Mouse (Mus musculus) gastrocnemius, postnatal 36 days (tissue): ENCODE data around the gene Fam19a1. TPM values are rescaled to one million over a fixed set of nuclear protein-coding genes. Genes with fewer than 3 reads are reported as not detected.

Source experiments
- DNase-seq, 2 experiments: peaks; one replicate each; pipeline ENCODE4 v3.0.0; 2022
- intact Hi-C: fragments of 180-260 bp; cut with DNase I; formaldehyde crosslinking; loops from one replicate; pipeline ENCODE4 v1.15.1; 2025
- total RNA-seq, 2 experiments: library from RNA; stranded (reverse); gene quantifications; 2 replicates each; pipeline ENCODE4 v1.2.3; 2021

Fam19a1 gene
- total RNA-seq, 2 experiments from 2014 or later, result not detected

DNA sequence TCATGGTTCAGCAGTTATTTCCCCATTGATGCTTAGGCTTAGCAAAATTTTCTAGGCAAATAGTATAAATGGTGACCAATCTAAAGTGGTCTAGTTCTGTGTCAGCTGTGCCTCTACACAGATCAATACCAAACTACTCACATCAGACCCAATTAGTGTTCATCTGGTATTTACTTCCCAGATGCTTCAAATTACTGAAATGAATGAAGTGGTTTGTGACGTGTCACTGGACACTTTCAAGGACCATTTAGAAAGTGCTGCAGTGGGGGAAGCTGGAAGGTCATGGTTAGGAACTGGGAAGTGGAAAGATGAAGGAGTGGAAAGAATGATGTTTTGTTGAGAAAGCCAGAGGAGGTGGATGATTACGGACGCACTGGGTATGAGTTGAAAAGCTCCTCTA, 139.0 kb downstream of the Fam19a1 start:
- DNase-seq, result no peak
- intact Hi-C loops, result no loop called here

DNA sequence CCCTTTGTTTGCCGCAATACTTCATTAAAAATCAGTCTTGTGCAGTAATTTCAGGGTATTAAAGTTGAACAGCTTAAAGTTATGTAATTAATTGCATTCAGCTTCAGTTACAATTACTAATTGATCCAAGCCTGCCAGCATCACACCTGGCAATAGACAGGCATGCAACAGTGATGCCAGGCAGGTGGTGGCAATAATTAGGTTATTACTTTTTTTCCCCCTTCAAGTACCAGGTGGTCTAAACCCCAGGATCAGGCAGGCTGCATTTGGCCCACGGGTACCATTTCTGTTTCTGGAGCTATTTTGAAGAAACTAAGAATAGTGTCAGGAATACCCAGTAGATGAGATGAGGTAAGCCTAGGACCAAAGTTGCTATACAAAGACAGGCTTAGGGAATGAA, 141.9 kb downstream of the Fam19a1 start:
- intact Hi-C loops, result no loop called here
- no peak for DNase-seq

DNA sequence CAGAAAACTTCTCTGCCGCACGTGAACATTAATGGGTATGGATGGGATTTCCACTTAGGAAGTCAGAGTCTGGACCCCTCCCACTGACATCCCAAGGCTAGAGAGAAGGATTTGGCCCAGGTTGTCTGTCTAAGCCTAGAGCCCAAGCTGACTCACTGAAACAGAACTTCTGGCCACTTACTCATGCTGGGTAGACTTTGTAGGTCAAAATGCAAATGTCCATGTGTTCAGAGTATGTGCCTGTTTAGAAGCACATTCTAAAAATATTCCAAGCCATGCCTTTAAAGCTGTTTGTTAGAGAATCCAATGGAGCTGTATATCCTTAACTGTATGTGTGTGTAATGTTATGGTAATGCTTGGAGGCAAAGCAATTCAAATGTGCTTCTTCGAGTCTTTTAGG, 145.7 kb downstream of the Fam19a1 start:
- DNase-seq, result no peak
- intact Hi-C loops, result no loop called here

DNA sequence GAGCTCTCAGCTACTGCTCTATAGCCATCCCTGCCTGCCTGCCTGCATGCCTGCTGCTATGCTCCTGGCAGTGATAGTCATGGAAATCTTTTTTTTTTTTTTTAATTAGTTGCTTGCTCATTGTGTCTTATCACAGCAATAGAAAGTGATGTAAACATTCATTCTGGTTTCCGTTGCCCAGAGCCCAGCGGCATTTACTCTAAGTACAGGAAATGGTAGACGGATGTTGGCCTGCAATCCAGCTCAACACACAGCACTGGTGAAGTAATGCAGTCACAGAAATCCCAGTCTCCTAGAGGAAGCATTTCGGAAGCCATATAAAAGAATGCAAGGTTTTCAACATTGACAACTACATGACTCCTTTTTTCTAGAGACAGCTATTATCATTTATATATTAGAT, 153.5 kb downstream of the Fam19a1 start:
- no peak for DNase-seq
- intact Hi-C loops, result no loop called here

DNA sequence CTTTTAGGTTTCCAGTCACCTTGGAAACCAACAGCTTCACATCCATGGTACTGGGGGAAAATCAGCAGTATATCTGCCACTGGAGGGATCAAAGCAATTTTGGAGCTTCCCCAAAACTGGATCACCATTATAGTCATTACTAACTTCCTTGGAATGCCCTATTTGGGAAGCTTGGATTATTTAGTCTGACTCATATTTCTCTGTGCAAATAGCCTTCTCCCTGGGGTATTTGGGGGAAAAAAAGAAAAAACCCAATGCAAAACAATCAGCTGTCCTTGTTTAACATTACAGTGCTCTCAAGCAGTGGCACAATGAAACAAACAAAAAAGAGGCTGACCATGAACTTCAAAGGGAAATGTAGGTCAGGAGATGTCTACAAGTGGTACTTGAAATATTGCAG, 155.8 kb downstream of the Fam19a1 start:
- intact Hi-C loops, result no loop called here
- DNase-seq, result no peak

DNA sequence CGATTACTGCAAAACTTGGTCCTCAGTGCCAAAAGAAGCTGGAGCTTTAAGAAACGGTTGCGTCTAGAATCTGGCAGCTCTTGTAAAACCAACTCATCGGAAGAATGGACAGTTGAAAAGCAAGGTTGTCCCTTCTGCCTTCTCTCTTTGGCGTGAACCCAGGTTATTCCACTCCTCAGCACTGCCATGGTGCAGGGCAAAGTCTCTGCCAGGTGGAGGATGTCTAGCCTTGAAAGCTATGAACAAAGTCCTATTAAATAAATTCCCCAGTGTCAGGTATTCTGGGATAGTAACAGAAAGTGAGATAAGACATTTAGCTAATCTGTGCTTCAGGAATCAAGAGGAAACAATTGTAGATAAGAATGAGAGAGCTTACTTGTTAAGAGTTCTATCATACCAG, 157.5 kb downstream of the Fam19a1 start:
- DNase-seq, result no peak
- intact Hi-C loops, result no loop called here

DNA sequence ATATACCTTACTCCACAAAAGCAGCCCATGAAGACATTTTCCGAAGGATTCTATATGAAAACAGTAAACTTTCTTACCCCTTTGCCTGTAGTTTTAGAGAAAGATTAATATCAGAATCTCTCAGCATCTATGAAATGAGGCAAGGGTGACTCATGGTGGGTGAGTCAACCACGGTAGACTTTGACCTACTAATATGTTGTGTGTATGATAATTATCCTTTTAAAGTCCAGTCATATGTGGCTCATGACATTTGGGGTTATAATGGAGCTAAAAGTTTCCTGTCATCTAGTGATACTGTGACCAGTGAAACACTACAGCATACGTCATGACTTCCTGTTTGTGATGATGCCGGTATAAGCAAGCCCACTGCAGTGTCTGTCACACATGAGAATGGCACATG, 170.8 kb downstream of the Fam19a1 start:
- intact Hi-C loops, result no loop called here
- DNase-seq, result no peak

DNA sequence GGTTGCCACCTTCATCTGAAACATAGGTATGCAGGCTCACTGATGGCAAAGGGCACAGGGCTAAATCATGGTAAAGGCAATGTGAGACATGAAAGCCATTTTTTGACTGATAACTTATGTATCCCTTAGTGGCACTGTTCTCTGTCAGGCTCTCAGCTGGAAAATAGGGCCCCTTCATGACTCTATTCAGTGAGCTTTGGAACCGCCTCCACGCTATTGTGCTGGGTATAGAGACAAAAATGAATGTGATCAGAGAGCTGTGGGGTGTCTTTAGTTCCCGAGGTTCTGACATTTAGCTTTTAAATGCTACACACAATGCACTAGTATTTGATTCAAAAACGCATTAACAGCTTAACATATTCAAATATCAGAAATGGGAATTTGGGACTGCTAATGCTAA, 171.6 kb downstream of the Fam19a1 start:
- no peak for DNase-seq
- intact Hi-C loops, result no loop called here

DNA sequence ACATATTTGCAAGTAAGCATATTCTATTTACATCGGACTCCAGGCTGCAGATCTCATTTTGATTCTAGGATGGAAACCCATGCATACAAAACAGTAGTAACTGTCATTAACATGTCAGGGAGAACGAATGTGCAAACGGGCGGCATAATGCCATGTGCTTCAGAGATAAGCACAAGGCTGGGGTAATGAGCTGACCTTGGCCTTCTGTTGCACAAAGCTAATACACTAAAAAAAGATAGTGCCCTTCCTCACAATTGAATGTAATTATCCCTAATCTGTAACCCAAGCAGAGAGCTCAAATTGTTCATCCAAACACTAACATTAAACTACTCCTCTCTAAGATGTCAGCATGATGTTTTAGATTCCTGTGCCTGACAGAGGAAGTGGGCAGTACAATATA, 173.3 kb downstream of the Fam19a1 start:
- intact Hi-C loops, result no loop called here
- no peak for DNase-seq

DNA sequence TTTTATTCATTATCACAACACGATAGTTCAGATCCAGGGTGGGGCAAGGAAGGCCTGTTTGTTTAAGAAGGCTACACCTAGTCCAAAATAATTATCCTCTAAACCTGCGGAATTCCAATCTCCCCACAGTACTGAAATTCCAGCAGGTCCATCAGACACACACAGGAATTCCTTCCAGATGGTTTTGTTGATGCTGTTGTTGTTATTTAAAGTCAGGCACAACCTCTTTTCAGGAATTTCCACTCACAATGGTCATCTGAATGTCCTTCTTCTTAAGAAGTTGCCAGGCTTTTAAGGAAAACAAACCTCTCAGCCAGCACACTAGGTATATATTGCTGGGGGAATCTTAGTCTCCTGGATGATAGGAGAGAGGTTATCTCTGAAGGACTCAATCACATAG, 174.4 kb downstream of the Fam19a1 start:
- DNase-seq, result no peak
- intact Hi-C loops, result no loop called here

DNA sequence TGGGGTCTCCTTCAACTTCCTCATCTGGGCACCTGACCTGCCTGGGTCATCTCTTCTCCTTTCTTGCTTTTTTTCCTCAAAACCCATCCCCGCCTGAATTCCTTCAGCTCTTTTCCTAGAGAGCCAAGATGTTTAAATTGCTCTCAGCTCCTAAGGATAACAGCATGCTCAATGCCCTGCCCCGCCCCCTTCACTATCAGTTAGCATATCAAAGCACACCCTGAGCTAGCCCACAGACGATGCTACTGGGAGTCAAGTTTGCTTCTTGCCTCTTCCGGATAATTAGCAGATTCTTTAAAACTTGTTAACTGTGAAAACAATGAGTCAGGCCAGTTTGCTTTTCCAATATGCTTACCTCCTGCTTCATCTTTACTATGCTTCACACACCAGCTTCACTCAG, 176.7 kb downstream of the Fam19a1 start:
- intact Hi-C loops, result no loop called here
- DNase-seq, result no peak

DNA sequence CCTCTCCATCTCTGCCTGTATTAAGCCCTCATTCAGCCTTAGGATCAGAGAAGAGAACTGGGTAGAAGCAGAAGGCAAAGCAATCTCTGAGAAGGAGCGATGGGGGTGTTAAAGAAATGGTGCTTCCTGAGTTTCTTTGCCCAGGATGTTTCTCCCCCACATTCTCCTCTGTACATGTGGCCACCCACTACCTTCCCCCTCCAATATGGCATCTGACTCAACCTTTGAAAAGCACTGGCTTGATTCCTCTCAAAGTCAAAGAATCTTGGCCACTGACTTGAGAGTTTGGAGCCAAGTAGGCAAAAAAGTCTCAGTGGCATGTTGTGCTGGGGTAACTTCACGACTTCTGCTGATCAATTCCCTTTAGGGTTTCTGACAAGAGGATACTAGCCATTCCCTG, 234.5 kb downstream of the Fam19a1 start:
- intact Hi-C loops, result no loop called here
- DNase-seq, result no peak

DNA sequence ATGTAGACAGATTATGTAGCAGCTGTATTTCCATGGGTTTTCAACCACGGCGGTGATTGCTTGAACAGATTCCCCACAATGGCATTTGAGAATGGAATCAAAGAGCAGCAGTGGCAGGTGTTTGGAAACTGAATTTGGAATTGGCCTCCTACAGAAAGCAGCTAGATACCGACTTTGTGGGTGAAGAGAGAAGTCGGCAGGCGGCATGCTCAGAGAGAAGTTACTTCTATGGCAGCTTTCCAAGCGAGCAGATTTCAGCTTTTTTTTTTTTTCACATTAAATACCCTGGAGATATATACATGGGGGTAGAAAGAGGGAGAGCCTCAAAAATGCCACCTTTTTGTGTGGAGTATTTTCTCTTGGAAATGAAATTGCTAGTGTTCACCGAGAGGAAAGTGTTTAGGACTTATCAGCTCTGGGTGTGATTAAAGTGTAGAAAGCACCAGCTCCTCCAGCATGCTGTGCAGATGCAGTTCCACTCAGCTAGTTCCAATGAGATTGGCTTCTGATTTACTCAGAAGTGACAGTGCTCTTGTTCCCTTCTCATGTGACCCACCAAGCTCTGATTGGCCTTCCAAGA, 236.6 kb downstream of the Fam19a1 start:
- intact Hi-C loops, result no loop called here

DNA sequence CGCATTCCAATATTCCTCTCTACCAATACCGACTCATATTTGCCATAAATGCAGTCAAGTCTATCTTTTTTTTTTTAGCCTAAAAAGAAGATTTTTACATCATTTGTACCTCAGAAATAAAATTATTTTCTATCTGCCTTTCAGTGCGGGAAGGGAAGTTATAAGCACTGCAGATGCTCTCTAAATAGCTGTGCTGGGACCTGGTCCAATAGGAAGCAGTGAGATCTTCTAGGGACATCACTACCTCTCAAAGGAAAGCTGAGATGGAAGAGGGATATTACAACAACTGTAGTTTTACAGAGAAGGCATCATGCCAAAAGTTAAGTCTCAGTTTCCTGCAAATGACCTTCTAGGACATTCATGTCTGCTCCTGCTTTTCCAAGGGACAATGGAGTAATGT, 256.6 kb downstream of the Fam19a1 start:
- intact Hi-C loops, result no loop called here
- DNase-seq, result no peak

More for the DNA sequence above, 236.6 kb downstream of the Fam19a1 start:
- no peak for DNase-seq

DNA sequence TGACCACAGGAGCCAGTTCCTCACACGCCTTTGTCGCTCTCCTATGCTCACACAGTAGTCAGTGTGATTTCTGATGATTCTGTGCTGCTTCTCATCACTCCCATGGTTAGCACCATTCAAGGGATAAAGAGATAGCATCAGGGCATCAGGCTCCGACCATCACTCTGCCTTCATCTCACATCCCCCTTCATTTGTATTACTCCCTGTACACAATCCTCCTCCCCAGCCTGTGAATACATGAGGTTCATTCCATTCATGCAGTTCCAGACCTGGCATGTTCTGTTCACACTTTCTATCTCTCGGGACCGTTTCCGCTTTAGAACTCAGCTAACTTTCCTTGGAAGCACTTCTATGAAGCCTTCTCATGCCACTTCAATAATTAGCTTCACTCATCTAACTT, 259.9 kb downstream of the Fam19a1 start:
- intact Hi-C loops, result no loop called here
- no peak for DNase-seq

DNA sequence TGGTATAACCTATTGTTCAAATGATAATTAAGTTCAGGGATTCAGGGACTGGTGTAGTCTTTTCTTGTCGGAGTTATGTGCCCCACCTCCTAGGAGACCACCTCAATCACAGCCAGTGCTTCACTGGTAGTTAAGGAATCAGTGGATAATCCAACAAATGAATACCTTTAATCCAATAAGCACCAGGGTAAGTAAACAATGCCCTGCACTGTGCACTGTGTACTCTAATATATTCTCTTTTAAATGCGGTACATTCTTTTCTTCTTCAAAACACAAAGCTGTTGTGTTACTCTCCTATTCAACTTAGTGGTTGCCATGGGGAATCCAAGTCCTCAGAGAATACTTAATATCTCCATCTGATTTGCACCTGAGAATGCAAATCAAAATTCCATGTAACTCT, 260.3 kb downstream of the Fam19a1 start:
- intact Hi-C loops, result no loop called here
- DNase-seq, result no peak

DNA sequence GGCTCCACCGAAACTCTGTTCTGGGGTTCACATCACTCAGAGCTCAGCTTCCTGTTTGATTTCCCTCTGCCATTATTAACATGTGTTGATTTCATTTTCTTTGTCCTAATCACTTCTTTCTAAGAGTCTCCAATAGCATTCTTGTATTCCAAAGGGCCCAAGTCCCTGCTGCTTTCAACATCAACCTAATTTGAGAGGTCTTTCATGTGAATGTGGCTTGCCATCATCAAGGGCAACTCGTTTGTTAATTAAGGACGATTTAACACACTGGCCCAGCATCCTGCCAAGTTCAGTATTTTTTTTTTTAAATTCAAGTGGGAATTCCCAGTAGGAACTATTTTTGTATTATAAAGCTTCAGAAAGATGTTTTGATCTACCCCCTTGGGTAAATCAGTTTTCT, 263.8 kb downstream of the Fam19a1 start:
- DNase-seq, result no peak
- intact Hi-C loops, result no loop called here

DNA sequence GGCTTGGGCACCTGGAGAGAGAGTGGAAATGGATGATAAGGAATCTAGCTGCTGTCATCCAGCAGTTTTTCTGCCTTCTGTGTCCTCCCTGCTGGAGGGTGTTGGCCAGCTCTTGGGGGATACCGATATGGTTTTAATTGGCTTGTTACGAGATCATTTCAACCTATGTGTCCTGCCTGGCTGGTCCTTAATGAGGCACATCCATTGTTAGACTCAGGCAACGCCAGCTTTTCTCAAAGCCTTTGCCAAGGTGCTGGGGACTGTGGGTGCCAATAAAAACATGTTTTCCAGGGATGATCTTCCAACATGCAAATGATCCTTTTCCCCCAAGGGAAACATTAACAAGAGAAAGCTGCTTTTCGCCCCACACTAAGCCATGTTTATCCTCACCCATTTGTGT, 266.3 kb downstream of the Fam19a1 start:
- intact Hi-C loops, result no loop called here
- no peak for DNase-seq

DNA sequence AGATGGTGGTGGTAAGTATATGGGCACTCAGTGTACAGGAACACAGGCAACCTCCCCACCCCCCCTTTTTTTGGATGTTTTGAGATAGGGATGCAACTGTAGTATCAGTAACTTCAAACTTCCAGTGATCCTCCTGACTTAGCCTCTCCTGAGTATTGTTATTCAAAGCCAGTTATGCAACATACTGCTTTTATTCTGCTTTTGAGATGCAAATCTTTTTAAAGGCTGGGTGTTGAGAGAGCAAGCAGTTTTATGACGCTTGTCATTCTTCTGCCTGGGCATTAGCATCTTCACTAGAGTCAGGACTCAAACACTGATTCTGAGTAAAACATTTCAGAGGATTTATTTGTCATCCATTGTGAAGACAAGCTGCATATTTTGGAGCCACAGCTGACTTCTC, 271.5 kb downstream of the Fam19a1 start:
- DNase-seq, result no peak
- intact Hi-C loops, result no loop called here

DNA sequence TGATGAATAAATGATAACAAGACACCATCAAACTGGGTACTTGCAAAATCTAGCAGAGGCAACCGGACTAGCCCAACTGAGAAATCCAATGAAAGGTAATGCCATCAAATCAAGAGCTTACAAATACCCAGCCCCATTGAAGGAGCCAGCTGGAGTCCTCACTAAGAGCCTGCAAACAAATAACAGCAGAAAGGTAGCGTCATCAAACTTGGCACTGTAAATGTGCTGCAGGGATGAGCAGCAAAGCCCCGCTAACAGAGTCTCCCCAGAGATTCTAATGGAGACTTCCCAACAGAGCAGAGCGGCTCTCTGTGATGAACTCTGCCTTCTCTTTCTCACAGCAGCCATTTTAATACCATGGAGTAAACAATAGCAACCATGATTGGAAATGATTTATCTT, 305.9 kb downstream of the Fam19a1 start:
- intact Hi-C loops, result no loop called here
- DNase-seq, result no peak

DNA sequence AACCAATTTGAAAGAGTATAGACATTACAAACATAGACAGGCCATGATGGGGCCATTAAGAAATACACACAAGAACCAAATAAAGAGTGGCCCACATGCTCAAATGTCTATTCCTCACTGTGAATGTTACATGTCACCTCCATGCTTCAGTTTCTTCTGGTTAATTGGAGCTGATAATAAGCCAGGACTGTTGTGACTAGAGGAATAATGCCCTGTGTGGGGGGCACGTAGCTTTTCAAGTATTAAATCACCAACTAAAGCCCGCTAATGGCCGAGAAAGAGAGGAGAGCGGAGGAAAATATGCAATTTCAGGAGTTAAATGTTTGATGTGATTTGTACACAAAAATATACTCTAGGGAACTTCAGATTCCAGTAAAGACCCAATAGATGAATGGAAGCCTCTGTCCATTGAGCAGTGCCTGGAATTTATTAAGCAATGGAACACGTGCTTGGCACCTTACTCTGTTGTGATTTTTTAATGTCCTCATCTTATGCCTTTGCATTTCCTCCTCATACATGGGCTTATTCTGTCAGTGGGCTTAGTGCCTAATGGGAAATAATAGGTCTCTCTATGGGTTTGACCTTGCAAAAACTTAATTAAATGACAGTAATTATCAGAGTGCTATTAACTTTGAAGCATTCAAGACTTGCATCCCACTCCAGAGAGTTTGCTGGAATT, 306.9 kb downstream of the Fam19a1 start:
- no peak for DNase-seq
- intact Hi-C loops, result no loop called here

DNA sequence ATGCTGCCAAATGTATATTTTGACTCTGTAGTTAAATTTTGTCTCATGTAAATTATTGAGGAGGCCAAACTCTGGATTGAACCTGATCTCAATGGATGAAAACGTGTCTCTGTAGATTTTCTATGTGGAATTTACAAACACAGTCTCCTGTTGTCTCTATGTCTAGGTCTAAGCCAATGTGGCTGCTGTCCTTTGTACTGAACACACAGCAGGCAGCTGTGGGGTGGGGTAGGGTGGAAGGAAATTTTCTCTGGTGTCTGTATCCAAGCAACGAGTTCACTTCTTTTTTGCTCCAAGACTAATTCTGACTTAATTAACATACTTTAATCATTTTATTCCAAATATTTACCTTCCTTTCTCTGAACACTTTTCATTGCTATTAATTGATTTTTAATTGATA, 307.6 kb downstream of the Fam19a1 start:
- intact Hi-C loops, result no loop called here
- DNase-seq, result no peak

DNA sequence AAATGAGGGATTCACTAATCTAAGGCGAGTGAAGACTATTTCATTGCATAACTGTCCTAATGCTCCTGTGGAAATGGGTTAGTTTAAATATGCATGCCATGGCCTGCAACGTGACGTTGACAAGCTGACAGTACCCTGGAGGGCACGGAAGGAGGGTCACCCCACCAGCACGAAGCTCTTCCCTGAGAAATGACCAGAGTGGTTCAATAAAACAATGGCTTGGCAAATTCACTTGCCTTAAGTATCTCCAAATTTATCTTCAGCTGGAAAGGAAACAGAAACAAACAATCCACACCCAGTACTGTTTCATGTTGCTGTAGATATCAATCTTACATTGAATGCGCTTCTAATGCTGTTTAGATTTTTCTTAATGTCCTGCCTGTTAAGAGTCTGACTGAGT, 316.4 kb downstream of the Fam19a1 start:
- intact Hi-C loops, result no loop called here
- DNase-seq, result no peak
